Mouse (Mus musculus) forebrain, embryonic 12.5 days (tissue): Measurements from ENCODE around the gene Snrpb. TPM values are rescaled to one million over a fixed set of nuclear protein-coding genes. Genes with fewer than 3 reads are reported as not detected.

Source experiments
- ATAC-seq: fragments of 200-750 bp; cut with Nextera tagmentation; 2 replicates; pipeline ENCODE4 v1.8.0; 2017; ENCODE audit warnings: moderate TSS enrichment; ENCODE audit not compliant: low FRiP score
- H3K27ac ChIP-seq: fragments of 300-500 bp; sonication (generic); 2 replicates; pipeline ENCODE4 v1.5.1; 2016; ENCODE audit warnings: mild to moderate bottlenecking
- H3K27me3 ChIP-seq: fragments of 300-500 bp; sonication (generic); 2 replicates; pipeline ENCODE4 v1.6.1; 2016; ENCODE audit warnings: mild to moderate bottlenecking
- H3K36me3 ChIP-seq: fragments of 300-500 bp; sonication (generic); replicated peaks from 2 replicates; pipeline ENCODE4 v1.6.1; 2016; ENCODE audit warnings: mild to moderate bottlenecking
- H3K4me1 ChIP-seq: fragments of 300-500 bp; sonication (generic); 2 replicates; pipeline ENCODE4 v1.6.1; 2016
- H3K4me2 ChIP-seq: fragments of 300-500 bp; sonication (generic); 2 replicates; pipeline ENCODE4 v1.6.1; 2016; ENCODE audit warnings: mild to moderate bottlenecking, moderate library complexity
- H3K4me3 ChIP-seq: fragments of 300-500 bp; sonication (generic); replicated peaks from 2 replicates; pipeline ENCODE4 v1.5.1; 2016; ENCODE audit warnings: mild to moderate bottlenecking
- H3K9ac ChIP-seq: fragments of 300-500 bp; sonication (generic); 2 replicates; pipeline ENCODE4 v1.6.1; 2016; ENCODE audit warnings: mild to moderate bottlenecking
- H3K9me3 ChIP-seq: fragments of 300-500 bp; sonication (generic); 2 replicates; pipeline ENCODE4 v1.6.1; 2016
- WGBS: fragments of 180-500 bp; shearing (Covaris S2); methylation state at CpG from one replicate; pipeline ENCODE4 v1.1.7; 2016; 5-methylcytosine and 5-hydroxymethylcytosine counted together
- polyA plus RNA-seq: library from polyadenylated mRNA; unstranded; fragments of >200 nt; fragmentation: Nextera tagmentation; extraction: Ambion mirVana; gene quantifications from 2 replicates; pipeline ENCODE4 v1.2.1, GENCODE M21; 2016

Gene Snrpb
- polyA plus RNA-seq, 1 experiment from 2014 or later = 577 TPM

DNA sequence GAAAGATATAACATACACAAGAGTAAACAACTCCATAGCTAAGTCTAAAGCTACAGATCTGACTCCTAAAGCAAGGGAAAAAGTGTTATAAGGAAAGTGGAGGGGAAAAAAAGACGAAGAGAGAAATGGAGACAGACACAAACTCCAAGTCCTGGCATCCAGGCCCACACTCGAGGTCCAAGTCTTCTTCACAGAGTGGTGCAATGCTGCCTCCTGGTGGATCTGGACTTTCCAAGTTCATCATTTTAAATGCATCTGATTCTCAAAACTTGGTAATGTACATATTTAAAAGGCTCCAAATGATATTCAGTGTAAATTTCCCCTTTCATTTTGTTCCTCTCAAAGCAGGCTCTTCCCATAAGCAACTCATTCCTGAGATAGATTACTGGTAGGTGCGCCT lies 11.3 kb downstream of the Snrpb start:
- H3K4me2 ChIP-seq = no peak overlapping the region
- H3K36me3 ChIP-seq = peaks cover 52% of the 10 kb centered on the region

DNA sequence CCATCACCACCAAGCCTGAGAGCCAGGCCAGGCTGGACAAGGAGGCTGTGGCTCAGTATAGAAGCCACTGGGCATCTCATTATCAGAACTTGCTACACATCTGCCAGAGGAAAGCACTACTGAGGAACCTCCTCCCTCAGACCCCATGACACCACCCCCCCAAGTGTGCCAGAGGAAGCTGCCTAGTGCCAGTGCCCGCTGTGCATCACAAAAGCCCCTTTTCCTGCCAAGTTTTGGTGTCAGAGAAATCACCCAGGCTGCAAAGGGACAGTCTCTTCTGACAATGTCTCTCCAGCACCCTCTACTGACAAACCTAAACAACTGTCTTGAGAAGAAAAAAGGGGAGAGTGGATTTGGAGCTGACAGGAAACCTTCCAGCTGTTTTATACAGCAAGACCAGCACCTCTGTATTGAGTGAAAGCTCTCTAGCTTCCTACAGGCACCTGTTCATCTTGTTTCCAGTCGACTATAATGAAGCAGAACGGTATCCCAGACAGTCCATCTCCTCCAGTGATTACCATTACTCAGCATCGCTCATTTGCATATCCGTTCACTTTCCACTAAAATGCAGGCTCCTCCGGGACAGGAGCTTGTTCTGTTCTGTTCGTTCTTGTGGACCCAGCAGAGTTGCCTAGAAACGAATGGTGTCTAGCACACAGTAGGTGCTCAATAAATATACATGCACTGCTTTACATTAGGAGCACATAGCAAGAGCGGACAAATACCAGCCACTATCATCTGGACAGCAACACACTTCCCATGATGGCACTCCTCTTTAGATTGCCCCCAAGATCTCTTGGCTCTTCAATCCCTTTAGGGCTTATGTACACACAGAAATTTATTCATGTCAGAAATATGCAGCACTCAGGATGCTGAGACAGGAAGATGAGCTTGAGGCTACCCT lies 12.6 kb downstream of the Snrpb start:
- H3K36me3 ChIP-seq = peaks cover 39% of the 10 kb centered on the region
- peak; percentile 53 for ATAC-seq
- no peak overlapping the region for H3K9ac ChIP-seq
- no peak overlapping the region for H3K27ac ChIP-seq
- 66% methylated on average over 9 of the region's 9 CpGs for WGBS
- H3K4me2 ChIP-seq = no peak overlapping the region
- H3K27me3 ChIP-seq = no peaks in the 10 kb centered on the region
- H3K4me1 ChIP-seq = no peaks in the 10 kb centered on the region
- no peaks in the 10 kb centered on the region for H3K9me3 ChIP-seq
- no peak overlapping the region for H3K4me3 ChIP-seq

More for the DNA sequence above, 11.3 kb downstream of the Snrpb start:
- Histone ChIP-seq H3K27me3 (no peaks in the 10 kb centered on the region), H3K27ac (no peak overlapping the region), H3K4me3 (no peak overlapping the region), H3K9ac (no peak overlapping the region), H3K9me3 (no peaks in the 10 kb centered on the region), H3K4me1 (no peaks in the 10 kb centered on the region)
- WGBS = 53% methylated on average over 3 of the region's 3 CpGs
- no peak for ATAC-seq

DNA sequence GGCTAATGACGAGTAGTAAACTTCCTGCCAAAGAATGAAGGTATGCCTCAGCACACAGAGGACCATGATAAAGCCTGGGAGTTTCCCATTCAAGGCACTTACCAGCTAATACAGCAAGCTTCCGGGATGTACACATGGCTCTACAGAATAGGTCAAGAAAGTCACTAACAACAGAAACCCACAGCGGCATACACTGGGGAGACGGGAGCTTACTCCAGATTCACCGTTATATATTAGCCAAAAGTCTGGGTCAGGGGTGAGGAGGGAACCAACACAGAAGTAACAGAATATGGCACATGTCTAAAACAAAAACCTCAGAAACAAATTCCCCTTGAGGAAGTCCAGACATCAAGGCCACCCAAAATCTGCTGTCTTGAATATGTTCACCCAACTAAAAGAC lies 16.5 kb downstream of the Snrpb start:
- Histone ChIP-seq H3K27me3 (no peaks in the 10 kb centered on the region), H3K9me3 (no peaks in the 10 kb centered on the region), H3K4me3 (no peak overlapping the region), H3K4me2 (no peak overlapping the region), H3K36me3 (peaks cover 11% of the 10 kb centered on the region), H3K4me1 (peaks cover 6% of the 10 kb centered on the region), H3K27ac (no peak overlapping the region), H3K9ac (no peak overlapping the region)
- no peak for ATAC-seq
- 84% methylated on average over 5 of the region's 5 CpGs for WGBS

DNA sequence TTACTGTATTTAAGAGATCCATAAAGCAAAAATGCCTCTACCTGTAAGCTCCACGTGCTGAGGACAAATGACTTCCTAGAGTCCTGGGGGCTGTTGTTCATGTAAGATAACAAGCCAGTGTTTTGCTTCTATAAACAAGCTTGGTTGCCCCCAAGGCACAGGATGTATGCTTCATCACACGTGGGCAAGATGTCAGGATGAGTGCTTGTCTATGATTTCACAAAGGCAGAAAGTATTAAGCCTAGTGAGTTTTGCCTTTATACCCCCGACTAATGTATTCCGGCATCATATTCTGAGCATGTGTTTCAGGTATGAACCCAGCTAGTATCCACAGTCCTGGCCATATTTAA lies 21.1 kb downstream of the Snrpb start:
- no peak for ATAC-seq
- Histone ChIP-seq H3K9ac (no peak overlapping the region; the same call in 1 of the 2 replicates), H3K4me3 (no peak overlapping the region), H3K9me3 (no peaks in the 10 kb centered on the region), H3K27ac (0 out of 2 replicates have a peak overlapping the region, but pooled peaks have one; percentile 31), H3K4me1 (peaks cover 9% of the 10 kb centered on the region), H3K27me3 (no peaks in the 10 kb centered on the region), H3K36me3 (no peaks in the 10 kb centered on the region), H3K4me2 (no peak overlapping the region)
- WGBS = 57% methylated on average over 4 of the region's 4 CpGs

DNA sequence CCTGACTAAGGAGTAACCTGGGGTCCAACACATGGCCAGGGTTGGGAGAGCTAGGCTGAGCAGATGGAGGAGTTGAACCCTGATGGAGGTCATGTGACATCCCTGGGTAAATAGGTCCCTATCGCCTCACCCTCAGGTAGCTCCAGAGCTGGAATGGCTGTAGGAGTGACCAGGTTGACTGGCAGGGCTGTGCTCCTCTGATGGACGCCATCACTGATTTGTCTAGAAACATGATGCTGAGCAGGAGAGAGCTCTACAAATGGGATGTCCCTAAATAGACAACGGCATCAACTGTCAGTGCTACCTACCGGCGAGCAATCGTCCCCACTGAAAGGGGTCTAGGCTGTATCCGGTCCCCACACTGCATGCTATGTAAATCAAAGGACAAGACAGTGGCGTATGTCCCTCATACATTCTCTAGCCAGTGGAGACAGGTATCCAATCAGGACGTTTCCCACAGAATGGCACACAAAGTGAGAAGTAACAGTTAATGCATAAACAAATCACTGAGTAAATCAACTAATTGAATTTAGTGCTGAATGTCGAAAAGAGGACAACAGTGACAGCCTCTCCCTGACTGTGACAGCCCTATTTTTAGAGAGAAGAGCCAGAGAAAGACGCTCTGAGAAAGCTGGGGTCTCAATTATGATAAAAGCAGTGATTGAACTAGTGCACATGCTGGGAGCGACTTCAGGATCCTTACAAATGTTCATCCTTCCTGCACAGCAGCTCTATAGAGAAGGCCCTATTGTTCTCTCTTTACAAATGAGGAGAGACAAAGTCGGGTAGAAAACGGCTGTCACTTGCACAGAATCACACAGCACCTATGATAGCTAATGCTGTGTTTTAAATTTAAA lies 21.7 kb downstream of the Snrpb start:
- H3K36me3 ChIP-seq = no peaks in the 10 kb centered on the region
- 0 out of 2 replicates have a peak overlapping the region, but pooled peaks have one; percentile 31 for H3K27ac ChIP-seq
- H3K27me3 ChIP-seq = no peaks in the 10 kb centered on the region
- peaks cover 9% of the 10 kb centered on the region for H3K4me1 ChIP-seq
- no peak overlapping the region for H3K4me3 ChIP-seq
- no peak overlapping the region for H3K9ac ChIP-seq
- ATAC-seq = no peak
- WGBS = 53% methylated on average over 14 of the region's 14 CpGs
- H3K9me3 ChIP-seq = no peaks in the 10 kb centered on the region
- no peak overlapping the region for H3K4me2 ChIP-seq

DNA sequence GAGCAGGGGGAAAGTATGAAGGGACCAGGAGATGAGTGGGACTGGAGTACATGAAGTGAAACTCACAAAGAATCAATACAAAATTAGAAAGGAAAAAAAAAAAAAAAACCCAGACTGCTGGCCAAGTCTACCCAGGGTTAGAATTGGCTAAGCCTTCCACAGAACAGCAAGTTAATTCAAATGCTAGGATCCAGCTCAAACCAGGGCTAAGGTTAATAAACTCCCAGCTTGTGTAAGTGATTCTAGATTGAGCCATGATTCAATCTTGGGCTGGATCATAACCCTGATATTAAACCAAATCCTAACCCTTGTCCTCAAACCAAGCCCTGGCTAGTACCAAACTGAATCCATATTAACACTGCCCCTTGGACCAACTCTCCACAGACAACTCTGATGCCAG lies 23.4 kb downstream of the Snrpb start:
- no peaks in the 10 kb centered on the region for H3K9me3 ChIP-seq
- no peak overlapping the region for H3K4me3 ChIP-seq
- H3K27me3 ChIP-seq = no peaks in the 10 kb centered on the region
- ATAC-seq = no peak
- peaks cover 9% of the 10 kb centered on the region for H3K4me1 ChIP-seq
- no peak overlapping the region for H3K9ac ChIP-seq
- H3K27ac ChIP-seq = no peak overlapping the region
- H3K4me2 ChIP-seq = no peak overlapping the region
- no peaks in the 10 kb centered on the region for H3K36me3 ChIP-seq

DNA sequence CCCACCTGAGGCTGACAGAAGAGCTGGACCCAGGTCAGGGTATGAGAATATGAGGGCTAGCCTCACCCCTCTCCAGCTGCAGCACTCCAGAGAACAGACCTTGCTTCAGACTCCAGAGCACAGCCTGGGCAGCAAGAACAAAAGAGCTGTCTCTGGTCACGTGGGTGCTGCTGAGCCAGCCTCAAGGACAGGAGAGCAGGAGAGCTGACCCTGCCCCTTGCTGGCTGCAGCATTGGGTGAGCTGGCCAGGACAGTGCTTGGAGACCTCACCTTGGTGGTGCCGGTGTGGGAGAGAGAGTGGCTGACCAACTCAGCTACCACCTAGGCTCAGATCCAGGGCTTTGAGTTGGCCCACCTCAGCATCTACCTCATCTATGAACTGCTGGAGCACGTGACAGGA lies 24.0 kb downstream of the Snrpb start:
- Histone ChIP-seq H3K4me1 (peaks cover 9% of the 10 kb centered on the region), H3K36me3 (no peaks in the 10 kb centered on the region)
- no peak for ATAC-seq

DNA sequence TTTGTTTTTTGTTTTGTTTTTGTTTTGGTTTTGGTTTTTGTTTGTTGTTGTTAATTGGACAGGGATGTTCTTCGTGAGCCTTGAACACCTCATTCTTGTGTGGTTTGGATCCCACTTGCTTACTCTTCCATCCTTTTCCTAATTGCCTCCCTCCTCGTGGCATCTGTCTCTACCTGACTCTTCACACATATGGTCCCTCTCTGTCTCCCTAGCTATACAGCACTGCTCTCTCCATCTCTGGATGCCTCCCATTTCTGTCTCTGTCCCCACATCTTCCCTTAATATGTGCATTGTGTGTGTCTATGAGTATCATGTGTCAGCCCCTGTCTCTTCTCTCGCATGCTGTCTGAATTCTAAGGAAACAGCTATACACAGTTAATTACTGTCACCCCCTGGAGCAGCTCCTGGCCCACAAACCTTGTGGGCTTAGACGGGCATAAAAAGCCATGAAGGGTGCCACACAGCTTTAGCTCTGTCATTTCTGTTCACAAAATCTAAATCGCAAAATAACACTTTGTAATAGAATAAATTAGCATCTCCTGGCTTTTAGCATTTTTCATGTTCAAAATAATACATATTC lies 33.0 kb downstream of the Snrpb start:
- Histone ChIP-seq H3K4me1 (no peaks in the 10 kb centered on the region), H3K4me3 (no peak overlapping the region), H3K9me3 (no peaks in the 10 kb centered on the region), H3K4me2 (no peak overlapping the region), H3K36me3 (no peaks in the 10 kb centered on the region), H3K27me3 (no peaks in the 10 kb centered on the region), H3K27ac (no peak overlapping the region), H3K9ac (no peak overlapping the region)
- WGBS = 73% methylated on average over 5 of the region's 5 CpGs
- ATAC-seq = no peak

More for the DNA sequence above, 24.0 kb downstream of the Snrpb start:
- Histone ChIP-seq H3K27me3 (no peaks in the 10 kb centered on the region), H3K27ac (no peak overlapping the region), H3K9me3 (no peaks in the 10 kb centered on the region), H3K4me2 (no peak overlapping the region), H3K9ac (no peak overlapping the region), H3K4me3 (no peak overlapping the region)
- WGBS = 81% methylated on average over 3 of the region's 3 CpGs

DNA sequence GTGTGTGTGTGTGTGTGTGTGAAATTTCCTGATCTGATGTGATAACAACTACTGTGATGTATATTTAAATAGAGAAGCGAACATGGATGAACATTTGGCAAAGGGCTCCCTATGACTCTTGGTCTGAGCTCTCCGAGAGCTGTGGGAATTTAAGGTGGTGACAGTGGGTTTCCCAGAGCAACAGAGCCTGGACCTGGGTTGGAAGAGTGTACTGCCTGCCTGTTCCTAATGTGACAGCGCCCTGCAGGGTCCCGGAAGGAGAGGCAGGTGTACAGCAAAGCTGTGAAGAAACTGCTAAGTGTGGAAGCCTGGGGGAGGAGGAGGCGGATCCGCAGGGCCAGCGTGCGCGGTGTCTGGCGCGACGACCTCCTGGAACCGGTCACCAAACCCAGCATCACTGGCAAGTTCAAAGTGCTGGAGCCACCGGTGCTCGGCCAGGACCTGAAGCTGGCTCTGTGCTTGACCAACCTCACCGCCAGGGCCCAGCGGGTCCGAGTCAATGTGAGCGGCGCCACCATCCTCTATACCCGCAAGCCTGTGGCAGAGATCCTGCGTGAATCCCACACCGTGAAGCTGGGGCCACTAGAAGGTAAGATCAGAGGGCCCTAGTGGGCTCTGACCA lies 34.4 kb downstream of the Snrpb start:
- no peak overlapping the region for H3K4me2 ChIP-seq
- no peaks in the 10 kb centered on the region for H3K4me1 ChIP-seq
- 87% methylated on average over 23 of the region's 23 CpGs for WGBS
- ATAC-seq = no peak
- H3K9me3 ChIP-seq = no peaks in the 10 kb centered on the region
- no peaks in the 10 kb centered on the region for H3K36me3 ChIP-seq
- no peaks in the 10 kb centered on the region for H3K27me3 ChIP-seq
- H3K27ac ChIP-seq = no peak overlapping the region
- H3K4me3 ChIP-seq = no peak overlapping the region
- no peak overlapping the region for H3K9ac ChIP-seq

DNA sequence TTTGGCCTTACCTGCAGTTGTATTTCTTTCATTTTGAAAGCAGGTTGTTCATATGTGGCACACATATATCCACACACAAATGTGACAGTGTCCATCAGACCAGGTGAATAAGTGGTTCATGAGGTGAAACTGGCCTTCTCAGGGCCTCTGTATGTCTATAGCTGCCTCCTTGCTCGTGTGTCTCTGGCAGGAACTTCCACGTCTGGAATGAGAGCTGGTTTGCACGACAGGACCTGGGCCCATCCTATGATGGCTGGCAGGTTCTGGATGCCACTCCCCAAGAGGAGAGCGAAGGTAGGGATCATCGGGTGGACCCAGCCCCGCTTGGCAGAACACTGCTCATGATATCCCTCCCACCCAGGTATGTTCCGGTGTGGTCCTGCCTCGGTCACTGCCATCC lies 36.2 kb downstream of the Snrpb start:
- no peak overlapping the region for H3K27ac ChIP-seq
- no peak for ATAC-seq
- no peak overlapping the region for H3K9ac ChIP-seq
- no peaks in the 10 kb centered on the region for H3K4me1 ChIP-seq
- no peak overlapping the region for H3K4me3 ChIP-seq
- no peaks in the 10 kb centered on the region for H3K27me3 ChIP-seq
- H3K9me3 ChIP-seq = no peaks in the 10 kb centered on the region
- 90% methylated on average over 8 of the region's 8 CpGs for WGBS
- no peaks in the 10 kb centered on the region for H3K36me3 ChIP-seq
- no peak overlapping the region for H3K4me2 ChIP-seq

DNA sequence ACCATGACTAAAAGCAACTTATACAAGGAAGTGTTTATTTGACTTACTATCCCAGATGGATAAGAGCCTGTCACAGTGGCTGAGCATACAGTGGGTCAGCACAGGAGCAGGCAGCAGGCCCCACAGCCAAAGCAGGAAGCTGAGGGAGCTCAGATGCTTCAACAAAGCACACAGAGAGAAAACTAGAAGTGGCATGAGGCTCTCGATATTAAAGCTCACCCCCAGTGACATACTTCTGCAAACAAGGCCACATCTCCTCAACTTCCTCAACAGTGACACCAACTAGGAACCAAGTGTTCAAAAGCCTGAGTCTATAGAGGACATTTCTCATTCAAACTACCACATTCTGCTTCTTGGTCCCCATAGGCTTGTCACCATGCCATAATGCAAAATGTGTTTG lies 49.5 kb downstream of the Snrpb start:
- no peak for ATAC-seq
- H3K9me3 ChIP-seq = no peaks in the 10 kb centered on the region
- no peaks in the 10 kb centered on the region for H3K36me3 ChIP-seq
- H3K9ac ChIP-seq = no peak overlapping the region
- no peak overlapping the region for H3K27ac ChIP-seq
- H3K4me1 ChIP-seq = peaks cover 13% of the 10 kb centered on the region
- no peak overlapping the region for H3K4me2 ChIP-seq
- 79% methylated on average over 1 of the region's 1 CpGs for WGBS
- peaks cover 2% of the 10 kb centered on the region; the same call in 1 of the 2 replicates for H3K27me3 ChIP-seq
- H3K4me3 ChIP-seq = no peak overlapping the region

DNA sequence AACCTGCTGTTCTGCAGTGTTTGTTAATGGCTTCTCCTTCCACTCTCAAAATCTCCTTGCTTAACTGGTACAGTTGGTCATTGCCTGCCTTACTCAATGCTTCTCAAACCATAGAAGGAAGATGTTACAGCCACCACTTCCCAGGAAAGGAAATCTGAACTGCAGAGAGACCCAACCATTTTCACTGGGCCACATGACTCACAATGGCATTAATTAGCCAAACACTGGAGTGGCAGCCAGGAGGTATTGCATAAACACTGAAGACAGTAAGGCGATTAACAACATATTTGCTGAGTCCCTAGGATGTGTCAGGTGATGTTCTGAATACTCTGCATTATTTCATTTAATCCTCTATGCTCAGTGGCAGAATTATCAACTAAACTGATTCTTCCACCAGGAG lies 53.1 kb downstream of the Snrpb start:
- H3K9ac ChIP-seq = no peak overlapping the region
- no peaks in the 10 kb centered on the region for H3K9me3 ChIP-seq
- peaks cover 13% of the 10 kb centered on the region for H3K4me1 ChIP-seq
- 68% methylated on average over 1 of the region's 1 CpGs for WGBS
- no peak overlapping the region for H3K4me2 ChIP-seq
- H3K4me3 ChIP-seq = no peak overlapping the region
- peaks cover 2% of the 10 kb centered on the region; the same call in 1 of the 2 replicates for H3K27me3 ChIP-seq
- H3K36me3 ChIP-seq = no peaks in the 10 kb centered on the region
- ATAC-seq = no peak
- H3K27ac ChIP-seq = no peak overlapping the region
